Mouse (Mus musculus) MEL (cell line): ENCODE results near the gene Pttg1. TPM values are rescaled to one million over a fixed set of nuclear protein-coding genes. Genes with fewer than 3 reads are reported as not detected.

Experiments used
- DNase-seq: peaks from one replicate; pipeline ENCODE4 v3.0.0; 2011; ENCODE audit warnings: low read depth, low spot score
- H3K27ac ChIP-seq: 2 replicates; pipeline ENCODE4 v1.5.1; 2012; ENCODE audit warnings: low read depth, mild to moderate bottlenecking, control low read depth, low read length, moderate library complexity; ENCODE audit not compliant: control insufficient read depth
- H3K27me3 ChIP-seq, 2 experiments: fragments of 150-350 bp in 1 of 2; sonication (generic) in 1 of 2; 2 replicates each; pipeline ENCODE4 v1.6.1; 2012; ENCODE audit warnings: low read length in 2 of 2, mild to moderate bottlenecking in 2 of 2, improper control_type of control experiment in 1 of 2, moderate library complexity in 1 of 2; ENCODE audit not compliant: insufficient read depth in 2 of 2, control insufficient read depth in 1 of 2
- H3K36me3 ChIP-seq, 2 experiments: 2 replicates each; pipeline ENCODE4 v1.6.1; 2012 to 2014; ENCODE audit warnings: low read length in 2 of 2, improper control_type of control experiment in 1 of 2, inconsistent platforms in 1 of 2, mild to moderate bottlenecking in 1 of 2; ENCODE audit not compliant: insufficient read depth in 2 of 2, control insufficient read depth in 1 of 2
- H3K4me1 ChIP-seq, 2 experiments: fragments of 150-350 bp in 1 of 2; sonication (generic) in 1 of 2; 2 replicates each; pipeline ENCODE4 v1.6.1; 2012; ENCODE audit warnings: low read length in 2 of 2, improper control_type of control experiment in 1 of 2, mild to moderate bottlenecking in 1 of 2; ENCODE audit not compliant: insufficient read depth in 2 of 2, control insufficient read depth in 1 of 2
- H3K4me3 ChIP-seq, 2 experiments: fragments of 150-350 bp in 1 of 2; sonication (generic) in 1 of 2; 2 replicates each; pipeline ENCODE4 v1.5.1; 2012; ENCODE audit warnings: low read depth in 2 of 2, low read length in 2 of 2, mild to moderate bottlenecking in 2 of 2, moderate library complexity in 2 of 2, control low read depth in 1 of 2, improper control_type of control experiment in 1 of 2; ENCODE audit not compliant: control insufficient read depth in 1 of 2, insufficient read depth in 1 of 2
- H3K79me2 ChIP-seq: 2 replicates; pipeline ENCODE4 v1.6.1; 2012; ENCODE audit warnings: mild to moderate bottlenecking, low read length, moderate library complexity; ENCODE audit not compliant: control insufficient read depth, poor library complexity, insufficient read depth
- H3K9ac ChIP-seq: 2 replicates; pipeline ENCODE4 v1.6.1; 2012; ENCODE audit warnings: low read depth, mild to moderate bottlenecking, control low read depth, low read length, moderate library complexity; ENCODE audit not compliant: control insufficient read depth, poor library complexity, severe bottlenecking
- H3K9me3 ChIP-seq: fragments of 150-350 bp; sonication (generic); replicated peaks from 2 replicates; pipeline ENCODE4 v1.6.1; 2012; ENCODE audit warnings: mild to moderate bottlenecking, low read length, improper control_type of control experiment, moderate library complexity; ENCODE audit not compliant: insufficient read depth
- BHLHE40 ChIP-seq: IDR thresholded peaks from 2 replicates; pipeline ENCODE4 v1.6.1; 2012; ENCODE audit warnings: low read depth, mild to moderate bottlenecking, inconsistent platforms, low read length, improper control_type of control experiment, borderline replicate concordance
- CHD1 ChIP-seq: IDR thresholded peaks from 2 replicates; pipeline ENCODE4 v1.6.1; 2012; ENCODE audit warnings: low read depth, mild to moderate bottlenecking, inconsistent platforms, low read length, improper control_type of control experiment
- CHD2 ChIP-seq: IDR thresholded peaks from 2 replicates; pipeline ENCODE4 v1.6.1; 2011; ENCODE audit warnings: low read length, improper control_type of control experiment
- CTCF ChIP-seq, 3 experiments: IDR thresholded peaks in 2 of 3; conservative IDR thresholded peaks in 1 of 3; 2 replicates each; pipeline ENCODE4 v1.5.1; 2011 to 2012; ENCODE audit warnings: low read length in 3 of 3, low read depth in 2 of 3, mild to moderate bottlenecking in 2 of 3, improper control_type of control experiment in 1 of 3, inconsistent platforms in 1 of 3, mixed read lengths in 1 of 3, moderate library complexity in 1 of 3; ENCODE audit not compliant: control insufficient read depth in 1 of 3, insufficient read depth in 1 of 3, poor library complexity in 1 of 3, severe bottlenecking in 1 of 3
- ELF1 ChIP-seq: IDR thresholded peaks from 2 replicates; pipeline ENCODE4 v1.6.1; 2014; ENCODE audit warnings: low read depth, mild to moderate bottlenecking, inconsistent platforms, low read length, improper control_type of control experiment, moderate library complexity
- EP300 ChIP-seq, 2 experiments: IDR thresholded peaks; 2 replicates each; pipeline ENCODE4 v1.6.1; 2011; ENCODE audit warnings: improper control_type of control experiment in 2 of 2, low read length in 2 of 2, low read depth in 1 of 2, mild to moderate bottlenecking in 1 of 2
- GABPA ChIP-seq: IDR thresholded peaks from 2 replicates; pipeline ENCODE4 v1.6.1; 2012; ENCODE audit warnings: low read depth, mild to moderate bottlenecking, inconsistent platforms, low read length, improper control_type of control experiment, moderate library complexity
- GATA1 ChIP-seq: IDR thresholded peaks from 2 replicates; pipeline ENCODE4 v1.6.1; 2011; ENCODE audit warnings: low read depth, low read length, improper control_type of control experiment
- MAFK ChIP-seq: IDR thresholded peaks from 2 replicates; pipeline ENCODE4 v1.6.1; 2011; ENCODE audit warnings: low read depth, mild to moderate bottlenecking, low read length, improper control_type of control experiment, borderline replicate concordance
- POLR2A ChIP-seq, 2 experiments: IDR thresholded peaks; 2 replicates each; pipeline ENCODE4 v1.6.1; 2011 to 2012; ENCODE audit warnings: low read length in 2 of 2, mild to moderate bottlenecking in 2 of 2, control low read depth in 1 of 2, improper control_type of control experiment in 1 of 2, low read depth in 1 of 2, moderate library complexity in 1 of 2; ENCODE audit not compliant: control insufficient read depth in 1 of 2, insufficient read depth in 1 of 2, poor library complexity in 1 of 2
- SMC3 ChIP-seq: IDR thresholded peaks from 2 replicates; pipeline ENCODE4 v1.6.1; 2011; ENCODE audit warnings: low read depth, low read length, improper control_type of control experiment
- UBTF ChIP-seq: IDR thresholded peaks from 2 replicates; pipeline ENCODE4 v1.6.1; 2012; ENCODE audit warnings: low read depth, mild to moderate bottlenecking, inconsistent platforms, low read length, improper control_type of control experiment, moderate library complexity, borderline replicate concordance; ENCODE audit not compliant: insufficient read depth
- ZMIZ1 ChIP-seq: IDR thresholded peaks from 2 replicates; pipeline ENCODE4 v1.6.1; 2012; ENCODE audit warnings: low read depth, mild to moderate bottlenecking, inconsistent platforms, low read length, improper control_type of control experiment, moderate library complexity
- polyA plus RNA-seq, 2 experiments: library from polyadenylated mRNA; stranded (reverse) in 1 of 2; unstranded in 1 of 2; fragments of >175 nt in 1 of 2; fragments of >200 nt in 1 of 2; gene quantifications; 2 replicates each; pipeline versions ENCODE4 v1.2.1 to v1.2.4; 2012; ENCODE audit warnings: low replicate concordance in 2 of 2, low read depth in 1 of 2; ENCODE audit not compliant: insufficient read length in 2 of 2, insufficient read depth in 1 of 2, missing spikeins in 1 of 2
- total RNA-seq: library from RNA; depleted of rRNA; stranded (reverse); fragments of 300-350 nt; gene quantifications from 2 replicates; pipeline ENCODE4 v1.2.3, GENCODE M21; 2012

Pttg1 gene
- total and polyA plus RNA-seq, 3 experiments, result 73.6 to 140 TPM; not detected in 1

DNA sequence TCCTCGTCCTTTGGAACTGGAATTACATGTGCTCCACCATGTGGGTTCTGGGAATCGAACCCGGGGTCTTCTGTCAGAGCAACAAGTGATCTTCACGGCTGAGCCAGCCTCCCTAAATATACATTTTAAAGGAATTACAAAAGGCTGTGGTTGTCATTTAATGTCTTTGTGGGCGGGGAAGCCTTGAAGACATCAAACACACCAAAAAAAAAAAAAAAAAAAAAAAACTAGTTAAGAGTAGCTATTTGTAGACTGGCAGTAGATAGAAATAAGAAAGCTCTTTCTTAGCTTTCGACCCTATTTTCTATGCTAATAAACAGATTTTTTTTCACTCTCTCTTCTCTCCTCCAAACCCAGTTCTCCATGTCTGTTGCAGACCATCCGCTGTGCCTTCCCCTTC is 36.9 kb downstream of the Pttg1 start:
- no peak for DNase-seq
- no peaks in the 10 kb centered on the region for H3K9me3 ChIP-seq
- no peak overlapping the region for H3K27ac ChIP-seq
- no peaks in the 10 kb centered on the region for H3K4me1 ChIP-seq
- H3K9ac ChIP-seq, result no peak overlapping the region
- H3K36me3 ChIP-seq, result no peaks in the 10 kb centered on the region
- TF ChIP-seq CTCF (IDR thresholded peaks at IDR 0.05 in 2 of 3, conservative IDR thresholded peaks at IDR 0.05 in 1 of 3; ENCODE audit: control insufficient read depth in 1 of 3, insufficient read depth in 1 of 3, low read depth in 2 of 3, low read length in 3 of 3, poor library complexity in 1 of 3, severe bottlenecking in 1 of 3) (no peak), MAFK (no peak), EP300 (IDR thresholded peaks at IDR 0.05; ENCODE audit: low read depth in 1 of 2, low read length in 2 of 2) (no peak), CHD1 (no peak), GATA1 (no peak), BHLHE40 (no peak), POLR2A (IDR thresholded peaks at IDR 0.05; ENCODE audit: control insufficient read depth in 1 of 2, insufficient read depth in 1 of 2, low read depth in 1 of 2, low read length in 2 of 2, poor library complexity in 1 of 2) (no peak), ELF1 (no peak), CHD2 (no peak), SMC3 (no peak), UBTF (no peak), ZMIZ1 (no peak)
- no peak overlapping the region for H3K4me3 ChIP-seq
- H3K27me3 ChIP-seq, result no peaks in the 10 kb centered on the region; a peak in 1 of 4 replicates
- H3K79me2 ChIP-seq, result no peaks in the 10 kb centered on the region

DNA sequence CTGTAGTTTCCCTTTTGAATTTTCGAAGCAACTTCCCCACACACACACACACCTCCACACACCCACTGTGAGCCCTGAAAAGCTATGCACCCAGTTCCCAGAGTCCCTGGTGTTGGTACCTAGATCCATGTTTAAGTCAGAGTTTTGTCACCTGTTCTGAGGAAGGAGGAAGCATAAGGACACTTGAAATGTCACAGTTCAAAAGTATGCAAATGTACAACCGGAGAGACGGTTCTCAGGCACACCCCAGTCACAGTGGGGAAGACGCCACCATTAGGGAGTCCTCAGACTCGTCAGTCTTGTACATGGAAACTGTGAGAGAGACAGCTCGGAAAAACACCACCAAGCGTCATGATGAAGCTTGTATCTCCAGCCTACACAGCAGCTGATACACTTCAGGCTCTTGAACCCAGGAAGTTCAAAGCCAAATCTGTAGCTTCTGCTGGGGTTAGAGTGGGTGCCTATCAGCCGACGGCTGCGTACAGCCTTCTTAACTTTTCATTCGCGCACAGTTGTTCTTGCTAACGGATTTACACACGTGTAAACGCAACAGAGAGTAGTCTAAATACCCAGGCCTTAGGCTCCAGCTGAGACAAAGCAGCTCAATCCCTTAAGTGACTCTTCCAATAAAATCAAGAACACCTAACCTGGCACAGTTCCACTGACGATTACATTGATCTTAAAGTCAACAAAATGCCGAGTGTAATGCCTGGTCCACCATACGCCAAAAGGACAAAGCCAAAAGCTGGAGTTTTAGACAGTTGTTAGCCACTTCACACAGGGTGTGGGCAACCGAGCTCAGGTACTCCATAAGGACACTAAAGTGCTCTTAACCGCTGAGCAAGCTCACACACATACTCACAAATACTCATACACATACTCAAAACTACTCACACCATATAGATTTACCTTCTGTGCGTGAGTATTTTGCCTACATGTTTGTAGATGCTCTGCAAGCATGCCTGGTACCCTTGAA is 37.6 kb downstream of the Pttg1 start:
- H3K9ac ChIP-seq, result no peak overlapping the region
- H3K9me3 ChIP-seq, result no peaks in the 10 kb centered on the region
- no peak overlapping the region for H3K27ac ChIP-seq
- H3K4me3 ChIP-seq, result no peak overlapping the region
- H3K36me3 ChIP-seq, result no peaks in the 10 kb centered on the region
- H3K79me2 ChIP-seq, result no peaks in the 10 kb centered on the region
- no peak for DNase-seq
- H3K27me3 ChIP-seq, result no peaks in the 10 kb centered on the region; a peak in 1 of 4 replicates
- TF ChIP-seq GABPA, result no peak
- H3K4me1 ChIP-seq, result no peaks in the 10 kb centered on the region
